Mouse (Mus musculus) MEL (cell line): ENCODE data around the gene Syt16. TPM values are rescaled to one million over a fixed set of nuclear protein-coding genes. Genes with fewer than 3 reads are reported as not detected.

ENCODE experiments used
- DNase-seq: peaks from one replicate; pipeline ENCODE4 v3.0.0; 2011; ENCODE audit warnings: low read depth, low spot score
- H3K27ac ChIP-seq: 2 replicates; pipeline ENCODE4 v1.5.1; 2012; ENCODE audit warnings: low read depth, mild to moderate bottlenecking, control low read depth, low read length, moderate library complexity; ENCODE audit not compliant: control insufficient read depth
- H3K27me3 ChIP-seq, 2 experiments: fragments of 150-350 bp in 1 of 2; sonication (generic) in 1 of 2; 2 replicates each; pipeline ENCODE4 v1.6.1; 2012; ENCODE audit warnings: low read length in 2 of 2, mild to moderate bottlenecking in 2 of 2, improper control_type of control experiment in 1 of 2, moderate library complexity in 1 of 2; ENCODE audit not compliant: insufficient read depth in 2 of 2, control insufficient read depth in 1 of 2
- H3K36me3 ChIP-seq, 2 experiments: 2 replicates each; pipeline ENCODE4 v1.6.1; 2012 to 2014; ENCODE audit warnings: low read length in 2 of 2, improper control_type of control experiment in 1 of 2, inconsistent platforms in 1 of 2, mild to moderate bottlenecking in 1 of 2; ENCODE audit not compliant: insufficient read depth in 2 of 2, control insufficient read depth in 1 of 2
- H3K4me1 ChIP-seq, 2 experiments: fragments of 150-350 bp in 1 of 2; sonication (generic) in 1 of 2; 2 replicates each; pipeline ENCODE4 v1.6.1; 2012; ENCODE audit warnings: low read length in 2 of 2, improper control_type of control experiment in 1 of 2, mild to moderate bottlenecking in 1 of 2; ENCODE audit not compliant: insufficient read depth in 2 of 2, control insufficient read depth in 1 of 2
- H3K4me3 ChIP-seq, 2 experiments: fragments of 150-350 bp in 1 of 2; sonication (generic) in 1 of 2; 2 replicates each; pipeline ENCODE4 v1.5.1; 2012; ENCODE audit warnings: low read depth in 2 of 2, low read length in 2 of 2, mild to moderate bottlenecking in 2 of 2, moderate library complexity in 2 of 2, control low read depth in 1 of 2, improper control_type of control experiment in 1 of 2; ENCODE audit not compliant: control insufficient read depth in 1 of 2, insufficient read depth in 1 of 2
- H3K79me2 ChIP-seq: 2 replicates; pipeline ENCODE4 v1.6.1; 2012; ENCODE audit warnings: mild to moderate bottlenecking, low read length, moderate library complexity; ENCODE audit not compliant: control insufficient read depth, poor library complexity, insufficient read depth
- H3K9ac ChIP-seq: 2 replicates; pipeline ENCODE4 v1.6.1; 2012; ENCODE audit warnings: low read depth, mild to moderate bottlenecking, control low read depth, low read length, moderate library complexity; ENCODE audit not compliant: control insufficient read depth, poor library complexity, severe bottlenecking
- H3K9me3 ChIP-seq: fragments of 150-350 bp; sonication (generic); replicated peaks from 2 replicates; pipeline ENCODE4 v1.6.1; 2012; ENCODE audit warnings: mild to moderate bottlenecking, low read length, improper control_type of control experiment, moderate library complexity; ENCODE audit not compliant: insufficient read depth
- CTCF ChIP-seq, 3 experiments: IDR thresholded peaks in 2 of 3; conservative IDR thresholded peaks in 1 of 3; 2 replicates each; pipeline ENCODE4 v1.5.1; 2011 to 2012; ENCODE audit warnings: low read length in 3 of 3, low read depth in 2 of 3, mild to moderate bottlenecking in 2 of 3, improper control_type of control experiment in 1 of 3, inconsistent platforms in 1 of 3, mixed read lengths in 1 of 3, moderate library complexity in 1 of 3; ENCODE audit not compliant: control insufficient read depth in 1 of 3, insufficient read depth in 1 of 3, poor library complexity in 1 of 3, severe bottlenecking in 1 of 3
- ELF1 ChIP-seq: IDR thresholded peaks from 2 replicates; pipeline ENCODE4 v1.6.1; 2014; ENCODE audit warnings: low read depth, mild to moderate bottlenecking, inconsistent platforms, low read length, improper control_type of control experiment, moderate library complexity
- ETS1 ChIP-seq: IDR thresholded peaks from 2 replicates; pipeline ENCODE4 v1.6.1; 2012; ENCODE audit warnings: low read depth, mild to moderate bottlenecking, inconsistent platforms, low read length, improper control_type of control experiment, moderate library complexity
- HCFC1 ChIP-seq: IDR thresholded peaks from 2 replicates; pipeline ENCODE4 v1.6.1; 2012; ENCODE audit warnings: low read depth, mild to moderate bottlenecking, inconsistent platforms, low read length, improper control_type of control experiment, moderate library complexity
- KAT2A ChIP-seq: conservative IDR thresholded peaks from 2 replicates; pipeline ENCODE4 v1.6.1; 2012; ENCODE audit warnings: low read depth, low read length, improper control_type of control experiment, inconsistent platforms
- MAX ChIP-seq: IDR thresholded peaks from 2 replicates; pipeline ENCODE4 v1.6.1; 2011; ENCODE audit warnings: low read length, improper control_type of control experiment
- MAZ ChIP-seq: IDR thresholded peaks from 2 replicates; pipeline ENCODE4 v1.6.1; 2012; ENCODE audit warnings: low read depth, mild to moderate bottlenecking, inconsistent platforms, low read length, improper control_type of control experiment
- MEF2A ChIP-seq: IDR thresholded peaks from 2 replicates; pipeline ENCODE4 v1.6.1; 2014; ENCODE audit warnings: low read depth, mild to moderate bottlenecking, inconsistent platforms, low read length, improper control_type of control experiment; ENCODE audit not compliant: poor library complexity, insufficient replicate concordance, severe bottlenecking; ENCODE audit errors: extremely low read depth
- MXI1 ChIP-seq: IDR thresholded peaks from 2 replicates; pipeline ENCODE4 v1.6.1; 2011; ENCODE audit warnings: mild to moderate bottlenecking, low read depth, low read length, improper control_type of control experiment
- NELFE ChIP-seq: IDR thresholded peaks from 2 replicates; pipeline ENCODE4 v1.6.1; 2011; ENCODE audit warnings: low read depth, low read length, improper control_type of control experiment
- NRF1 ChIP-seq: IDR thresholded peaks from 2 replicates; pipeline ENCODE4 v1.6.1; 2014; ENCODE audit warnings: low read depth, mild to moderate bottlenecking, inconsistent platforms, low read length, improper control_type of control experiment, moderate library complexity; ENCODE audit not compliant: poor library complexity, insufficient read depth, severe bottlenecking
- RAD21 ChIP-seq: IDR thresholded peaks from 2 replicates; pipeline ENCODE4 v1.6.1; 2011; ENCODE audit warnings: mild to moderate bottlenecking, low read depth, low read length, improper control_type of control experiment
- RCOR1 ChIP-seq: IDR thresholded peaks from 2 replicates; pipeline ENCODE4 v1.6.1; 2012; ENCODE audit warnings: low read depth, mild to moderate bottlenecking, inconsistent platforms, low read length, improper control_type of control experiment
- SMC3 ChIP-seq: IDR thresholded peaks from 2 replicates; pipeline ENCODE4 v1.6.1; 2011; ENCODE audit warnings: low read depth, low read length, improper control_type of control experiment
- TBP ChIP-seq: IDR thresholded peaks from 2 replicates; pipeline ENCODE4 v1.8.0; 2011; ENCODE audit warnings: low read depth, low read length, improper control_type of control experiment
- UBTF ChIP-seq: IDR thresholded peaks from 2 replicates; pipeline ENCODE4 v1.6.1; 2012; ENCODE audit warnings: low read depth, mild to moderate bottlenecking, inconsistent platforms, low read length, improper control_type of control experiment, moderate library complexity, borderline replicate concordance; ENCODE audit not compliant: insufficient read depth
- USF1 ChIP-seq: IDR thresholded peaks from 2 replicates; pipeline ENCODE4 v1.6.1; 2014; ENCODE audit warnings: low read depth, mild to moderate bottlenecking, inconsistent platforms, low read length, improper control_type of control experiment, moderate library complexity
- USF2 ChIP-seq, 2 experiments: IDR thresholded peaks; 2 replicates each; pipeline ENCODE4 v1.6.1; 2011 to 2012; ENCODE audit warnings: improper control_type of control experiment in 2 of 2, low read length in 2 of 2, borderline replicate concordance in 1 of 2, inconsistent platforms in 1 of 2, low read depth in 1 of 2, mild to moderate bottlenecking in 1 of 2; ENCODE audit not compliant: insufficient read depth in 1 of 2
- ZKSCAN1 ChIP-seq: IDR thresholded peaks from 2 replicates; pipeline ENCODE4 v1.6.1; 2012; ENCODE audit warnings: low read depth, mild to moderate bottlenecking, inconsistent platforms, low read length, improper control_type of control experiment, moderate library complexity
- ZMIZ1 ChIP-seq: IDR thresholded peaks from 2 replicates; pipeline ENCODE4 v1.6.1; 2012; ENCODE audit warnings: low read depth, mild to moderate bottlenecking, inconsistent platforms, low read length, improper control_type of control experiment, moderate library complexity
- ZNF384 ChIP-seq: IDR thresholded peaks from 2 replicates; pipeline ENCODE4 v1.6.1; 2012; ENCODE audit warnings: low read depth, mild to moderate bottlenecking, inconsistent platforms, low read length, improper control_type of control experiment
- polyA plus RNA-seq, 2 experiments: library from polyadenylated mRNA; stranded (reverse) in 1 of 2; unstranded in 1 of 2; fragments of >175 nt in 1 of 2; fragments of >200 nt in 1 of 2; gene quantifications; 2 replicates each; pipeline versions ENCODE4 v1.2.1 to v1.2.4; 2012; ENCODE audit warnings: low replicate concordance in 2 of 2, low read depth in 1 of 2; ENCODE audit not compliant: insufficient read length in 2 of 2, insufficient read depth in 1 of 2, missing spikeins in 1 of 2
- total RNA-seq: library from RNA; depleted of rRNA; stranded (reverse); fragments of 300-350 nt; gene quantifications from 2 replicates; pipeline ENCODE4 v1.2.3, GENCODE M21; 2012

Syt16 gene
- total and polyA plus RNA-seq, 3 experiments, result 0.07 TPM; not detected in 2

DNA sequence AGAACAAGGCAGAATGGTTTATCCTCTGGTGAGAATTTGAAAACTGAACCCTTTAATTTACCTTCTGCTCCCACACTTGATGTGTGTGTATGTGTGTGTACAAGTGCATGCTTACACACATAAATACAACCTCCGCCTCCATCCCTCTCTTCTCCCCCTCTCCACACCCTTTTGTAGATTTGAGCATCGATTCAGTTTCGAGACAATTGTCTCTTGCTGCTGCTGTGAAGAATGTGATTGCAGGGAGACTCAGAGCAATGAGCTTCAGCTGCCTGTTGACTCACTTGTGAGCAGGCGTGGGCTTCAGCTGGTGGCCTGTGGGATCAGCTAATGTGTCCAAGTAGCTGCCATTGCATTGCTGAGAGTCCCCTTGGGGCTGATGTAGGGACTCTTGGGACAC is 46.8 kb downstream of the Syt16 start:
- DNase-seq, result no peak
- Histone ChIP-seq H3K27me3 (peaks cover 0 to 1% of the 10 kb centered on the region in 2 experiments; a peak in 1 of 4 replicates), H3K9me3 (no peaks in the 10 kb centered on the region), H3K4me1 (no peaks in the 10 kb centered on the region), H3K4me3 (no peak overlapping the region), H3K9ac (no peak overlapping the region), H3K27ac (no peak overlapping the region), H3K79me2 (no peaks in the 10 kb centered on the region), H3K36me3 (no peaks in the 10 kb centered on the region)
- TF ChIP-seq NELFE, result no peak
- TF ChIP-seq KAT2A, result no peak
- TF ChIP-seq ZKSCAN1, result no peak
- TF ChIP-seq USF1, result no peak
- TF ChIP-seq TBP, result no peak
- TF ChIP-seq MEF2A, result no peak
- TF ChIP-seq ZNF384, result no peak
- no peak for TF ChIP-seq MAX
- no peak for TF ChIP-seq ZMIZ1
- TF ChIP-seq ELF1, result no peak
- no peak for TF ChIP-seq NRF1
- TF ChIP-seq ETS1, result no peak
- no peak for TF ChIP-seq SMC3
- TF ChIP-seq MXI1, result no peak

DNA sequence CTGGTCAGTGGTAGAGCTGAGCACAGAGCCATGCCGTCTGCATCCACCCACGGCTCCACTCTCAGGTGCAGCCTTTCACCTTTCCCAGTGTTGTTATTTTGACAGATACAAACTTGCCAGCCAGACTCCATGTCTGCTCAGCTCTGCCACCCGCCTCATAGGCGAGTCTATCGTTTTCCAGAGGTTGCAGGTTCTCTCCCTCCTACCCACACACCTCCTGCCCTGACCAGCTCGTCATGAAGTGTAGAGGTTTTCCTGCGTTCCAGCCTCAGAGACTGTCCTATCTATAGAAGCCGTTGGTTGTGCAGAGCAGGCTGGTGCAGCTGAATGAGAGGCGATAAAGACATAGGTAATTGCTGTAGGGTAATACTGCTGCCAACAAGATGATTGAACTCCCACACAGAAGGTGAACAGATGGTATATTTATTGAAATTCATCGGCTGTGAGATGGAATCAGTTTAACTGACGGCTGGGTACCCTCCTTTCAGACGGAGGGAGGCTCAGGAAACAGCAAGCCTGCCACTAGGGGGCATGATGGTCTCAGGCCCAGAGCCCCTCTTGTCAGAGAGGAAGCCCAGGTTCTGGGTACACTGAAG is 58.0 kb downstream of the Syt16 start:
- TF ChIP-seq NRF1 (no peak), MAZ (no peak), RAD21 (peak; percentile 12), KAT2A (no peak), ELF1 (no peak), USF2 (IDR thresholded peaks at IDR 0.05; ENCODE audit: borderline replicate concordance in 1 of 2, insufficient read depth in 1 of 2, low read depth in 1 of 2, low read length in 2 of 2) (no peak), HCFC1 (no peak), CTCF (IDR thresholded peaks at IDR 0.05 in 2 of 3, conservative IDR thresholded peaks at IDR 0.05 in 1 of 3; ENCODE audit: control insufficient read depth in 1 of 3, insufficient read depth in 1 of 3, low read depth in 2 of 3, low read length in 3 of 3, poor library complexity in 1 of 3, severe bottlenecking in 1 of 3) (peak; percentile 5 to 42 (median 6); a peak in 3 of 6 replicates), MAX (no peak), UBTF (no peak), RCOR1 (no peak)
- H3K27ac ChIP-seq, result no peak overlapping the region

More for the DNA sequence above, 58.0 kb downstream of the Syt16 start:
- Histone ChIP-seq H3K9ac (no peak overlapping the region), H3K4me1 (no peaks in the 10 kb centered on the region), H3K79me2 (no peaks in the 10 kb centered on the region), H3K9me3 (no peaks in the 10 kb centered on the region), H3K36me3 (no peaks in the 10 kb centered on the region), H3K27me3 (no peaks in the 10 kb centered on the region), H3K4me3 (no peak overlapping the region)
- no peak for DNase-seq
